Mouse (Mus musculus) induced T-regulatory cell, adult 2 months (primary cell): ENCODE measurements around the gene Cryba1.
"Not testable (repeated sequence)": the region's sequence is repeated elsewhere in the genome, so short reads cannot be mapped to it uniquely, and the experiment has no call there.

ENCODE experiments used
- DNase-seq: peaks from one replicate; pipeline ENCODE4 v3.0.0-alpha.2; 2012; ENCODE audit warnings: low read depth

The Cryba1 gene

GRCm38 (mm10) chr11:77725183-77725582 lies at the start of gene Cryba1:
TSS of gene Cryba1 (minus strand) at chr11:77725283.
- DNase-seq, result no peak

GRCm38 (mm10) chr11:77771879-77772713 lies 47.0 kb upstream of the Cryba1 start:
- no peak for DNase-seq

GRCm38 (mm10) chr11:77770346-77770745 lies 45.3 kb upstream of the Cryba1 start:
- DNase-seq, result no peak

- no peak for DNase-seq
Measured at GRCm38 (mm10) chr11:77769496-77769895, 44.4 kb upstream of the Cryba1 start.

GRCm38 (mm10) chr11:77766351-77767001 lies 41.4 kb upstream of the Cryba1 start:
- peak; percentile 38 for DNase-seq

GRCm38 (mm10) chr11:77765459-77765777 lies 40.3 kb upstream of the Cryba1 start:
- no peak for DNase-seq

GRCm38 (mm10) chr11:77764694-77765458 lies 39.8 kb upstream of the Cryba1 start:
- DNase-seq, result peak; percentile 19

GRCm38 (mm10) chr11:77763673-77764340 lies 38.7 kb upstream of the Cryba1 start:
- DNase-seq, result peak; percentile 44

GRCm38 (mm10) chr11:77762783-77763672 lies 37.9 kb upstream of the Cryba1 start, which contains the start of gene Myo18a:
TSS of gene Myo18a (plus strand) at chr11:77763246.
- DNase-seq, result peak; percentile 85

- no peak for DNase-seq
Measured at GRCm38 (mm10) chr11:77760031-77760430, 34.9 kb upstream of the Cryba1 start.

GRCm38 (mm10) chr11:77753469-77753868 lies 28.4 kb upstream of the Cryba1 start:
- DNase-seq, result no peak

GRCm38 (mm10) chr11:77752525-77752924 lies 27.4 kb upstream of the Cryba1 start:
- no peak for DNase-seq

GRCm38 (mm10) chr11:77748996-77749395 lies 23.9 kb upstream of the Cryba1 start:
- DNase-seq, result no peak

- not testable (repeated sequence) for DNase-seq
Measured at GRCm38 (mm10) chr11:77747103-77747502, 22.0 kb upstream of the Cryba1 start.

- DNase-seq, result no peak
Measured at GRCm38 (mm10) chr11:77746652-77747051, 21.6 kb upstream of the Cryba1 start.

GRCm38 (mm10) chr11:77743966-77744365 lies 18.9 kb upstream of the Cryba1 start:
- DNase-seq, result peak; percentile 37

GRCm38 (mm10) chr11:77738555-77738954 lies 13.5 kb upstream of the Cryba1 start:
- DNase-seq, result no peak

GRCm38 (mm10) chr11:77737289-77737688 lies 12.2 kb upstream of the Cryba1 start:
- peak; percentile 80 for DNase-seq

GRCm38 (mm10) chr11:77728587-77728986 lies 3.5 kb upstream of the Cryba1 start:
- no peak for DNase-seq

GRCm38 (mm10) chr11:77724766-77725165 lies 317 bp downstream of the Cryba1 start:
- DNase-seq, result no peak

GRCm38 (mm10) chr11:77721389-77721788 lies 3.7 kb downstream of the Cryba1 start:
- DNase-seq, result no peak
